Mouse (Mus musculus) brown adipose tissue, adult 24 weeks (tissue): ENCODE results near the gene Mamstr. TPM values are rescaled to one million over a fixed set of nuclear protein-coding genes. Genes with fewer than 3 reads are reported as not detected.

Experiments used
- H3K27ac ChIP-seq: fragments of 200-500 bp; replicated peaks from 2 replicates; pipeline ENCODE4 v1.5.1; 2012; ENCODE audit warnings: low read depth, mild to moderate bottlenecking, low read length
- H3K4me1 ChIP-seq: fragments of 200-500 bp; 2 replicates; pipeline ENCODE4 v1.6.1; 2012; ENCODE audit warnings: low read length, mixed read lengths; ENCODE audit not compliant: control insufficient read depth, insufficient read depth, insufficient read length
- H3K4me3 ChIP-seq: fragments of 200-500 bp; 2 replicates; pipeline ENCODE4 v1.5.1; 2012; ENCODE audit warnings: low read depth, mild to moderate bottlenecking, low read length, moderate library complexity; ENCODE audit not compliant: insufficient read depth
- polyA plus RNA-seq: library from polyadenylated mRNA; stranded (reverse); fragments of >200 nt; gene quantifications from 2 replicates; pipeline ENCODE4 v1.2.4, GENCODE M21; 2012; ENCODE audit not compliant: missing spikeins, insufficient read depth, insufficient read length

The Mamstr gene
- polyA plus RNA-seq, result 1.5 TPM in 1 of 2 replicates, not detected in the other

GRCm38 (mm10) chr7:45639561-45640027 is at the start of gene Mamstr:
Gene Mamstr, plus strand, starts transcription at chr7:45639977.
- Histone ChIP-seq H3K4me3 (no peak within 1 kb of the TSS), H3K4me1 (peaks cover 37% of the 10 kb centered on the region), H3K27ac (peak within 1 kb of the TSS; percentile 85)

- peaks cover under 1% of the 10 kb centered on the region; the same call in 1 of the 2 replicates for H3K4me1 ChIP-seq
- H3K4me3 ChIP-seq, result no peak overlapping the region
- no peak overlapping the region for H3K27ac ChIP-seq
These were observed 48.9 kb upstream of the Mamstr start for GRCm38 (mm10) chr7:45590874-45591273.

- H3K27ac ChIP-seq, result peak overlapping the region; percentile 51; the same call in 1 of the 2 replicates
- H3K4me3 ChIP-seq, result no peak overlapping the region
- no peaks in the 10 kb centered on the region for H3K4me1 ChIP-seq
These were observed 47.9 kb upstream of the Mamstr start for GRCm38 (mm10) chr7:45591880-45592279.

- no peaks in the 10 kb centered on the region for H3K4me1 ChIP-seq
- H3K27ac ChIP-seq, result no peak overlapping the region
- no peak overlapping the region for H3K4me3 ChIP-seq
These were observed 46.5 kb upstream of the Mamstr start for GRCm38 (mm10) chr7:45593118-45593815.

GRCm38 (mm10) chr7:45595176-45595575 is 44.6 kb upstream of the Mamstr start:
- Histone ChIP-seq H3K27ac (no peak overlapping the region), H3K4me3 (no peak overlapping the region), H3K4me1 (no peaks in the 10 kb centered on the region)

- Histone ChIP-seq H3K4me3 (no peak overlapping the region), H3K4me1 (no peaks in the 10 kb centered on the region), H3K27ac (no peak overlapping the region)
These were observed 43.7 kb upstream of the Mamstr start for GRCm38 (mm10) chr7:45596107-45596506.

GRCm38 (mm10) chr7:45597013-45597412 is 42.8 kb upstream of the Mamstr start:
- Histone ChIP-seq H3K4me1 (no peaks in the 10 kb centered on the region), H3K27ac (no peak overlapping the region), H3K4me3 (no peak overlapping the region)

GRCm38 (mm10) chr7:45597527-45597926 is 42.2 kb upstream of the Mamstr start:
- H3K4me1 ChIP-seq, result no peaks in the 10 kb centered on the region
- no peak overlapping the region for H3K27ac ChIP-seq
- no peak overlapping the region for H3K4me3 ChIP-seq

GRCm38 (mm10) chr7:45598960-45599879 is 40.6 kb upstream of the Mamstr start:
- H3K4me1 ChIP-seq, result no peaks in the 10 kb centered on the region
- no peak overlapping the region for H3K4me3 ChIP-seq
- no peak overlapping the region for H3K27ac ChIP-seq

GRCm38 (mm10) chr7:45605704-45606289 is 34.0 kb upstream of the Mamstr start:
- no peak overlapping the region for H3K4me3 ChIP-seq
- H3K4me1 ChIP-seq, result no peaks in the 10 kb centered on the region
- H3K27ac ChIP-seq, result peak overlapping the region; percentile 20; the same call in 1 of the 2 replicates

GRCm38 (mm10) chr7:45609511-45609910 is 30.3 kb upstream of the Mamstr start:
- no peak overlapping the region for H3K27ac ChIP-seq
- H3K4me1 ChIP-seq, result no peaks in the 10 kb centered on the region
- H3K4me3 ChIP-seq, result no peak overlapping the region

- Histone ChIP-seq H3K27ac (no peak overlapping the region), H3K4me1 (peaks cover 3% of the 10 kb centered on the region; the same call in 1 of the 2 replicates), H3K4me3 (no peak overlapping the region)
These were observed 23.5 kb upstream of the Mamstr start for GRCm38 (mm10) chr7:45616277-45616676.

GRCm38 (mm10) chr7:45617042-45617695 is 22.6 kb upstream of the Mamstr start, which contains the start of gene Fut1:
Gene Fut1, plus strand, starts transcription at chr7:45617289.
- no peak within 1 kb of the TSS for H3K4me3 ChIP-seq
- H3K4me1 ChIP-seq, result peaks cover 3% of the 10 kb centered on the region; the same call in 1 of the 2 replicates
- no peak within 1 kb of the TSS for H3K27ac ChIP-seq

- H3K4me1 ChIP-seq, result peaks cover 3% of the 10 kb centered on the region; the same call in 1 of the 2 replicates
- no peak overlapping the region for H3K4me3 ChIP-seq
- no peak overlapping the region for H3K27ac ChIP-seq
These were observed 21.5 kb upstream of the Mamstr start for GRCm38 (mm10) chr7:45618316-45618715.
